Comparison of ENCODE assay signal across 24 mouse cellular contexts in the genomic region with DNA sequence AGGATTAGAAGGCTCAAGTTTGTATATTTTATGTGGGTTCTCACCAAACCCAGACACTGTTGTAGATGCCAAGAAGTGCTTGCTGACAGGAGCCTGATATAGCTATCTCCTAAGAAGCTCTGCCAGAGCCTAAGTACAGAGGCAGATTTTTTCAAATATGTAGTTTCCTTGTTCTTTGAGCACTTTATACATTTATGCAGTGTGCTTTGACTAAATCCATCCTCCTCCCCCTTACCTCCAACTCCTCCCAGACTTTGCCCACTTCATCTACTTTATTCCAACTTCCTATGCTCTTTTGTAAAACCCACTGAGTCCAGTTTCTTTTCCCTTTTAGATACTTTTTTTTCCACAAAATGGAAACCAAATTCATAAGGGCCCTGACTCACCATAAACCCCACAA. TPM values are rescaled to one million over a fixed set of nuclear protein-coding genes. Genes with fewer than 3 reads are reported as not detected.
"Had no signal": no experiment of that assay in that cellular context is flagged by ENCODE, and none has a peak within 500 bp of the region (broad histone marks: within the 10 kb centered on the region; RNA-seq: fewer than 3 reads in every experiment).

No protein-coding gene starts in this region.

- H3K27me3 ChIP-seq: liver, embryonic 15.5 days; megakaryocyte, embryonic 14.5 days; midbrain, embryonic 13.5 days; midbrain, embryonic 15.5 days; neural tube, embryonic 13.5 days; neural tube, embryonic 15.5 days; stomach, embryonic 15.5 days had no signal

- DNase-seq: liver, postnatal 0 days; lung, adult 2 months; lung, postnatal 14 days; lung, postnatal 36 days; right cerebral cortex, postnatal 14 days; thymus, adult 18-20 months; thymus, postnatal 14 days; thymus, postnatal 36 days had no signal

- ATAC-seq: liver, postnatal 0 days; midbrain, embryonic 13.5 days; midbrain, embryonic 15.5 days had no signal

RNA-seq across cellular contexts. Expression of a gene that starts 11.8 kb away (rescaled TPM):
- total RNA-seq: megakaryocyte progenitor cell, adult 5-6 weeks; midbrain, postnatal 0 days; monocyte, adult 5-6 weeks had no signal
- polyA plus RNA-seq: liver, embryonic 15.5 days; liver, postnatal 0 days; lung, adult 2 months; lung, embryonic 16.5 days; macrophage; midbrain, embryonic 11.5 days; midbrain, embryonic 13.5 days; midbrain, postnatal 0 days; neural tube, embryonic 11.5 days; neural tube, embryonic 13.5 days; spleen, adult 2 months; stomach, embryonic 15.5 days; thymus, postnatal 0 days had no signal
